Mouse (Mus musculus): ENCODE data around the gene Olfr1335. TPM values are rescaled to one million over a fixed set of nuclear protein-coding genes. Genes with fewer than 3 reads are reported as not detected.

The Olfr1335 gene
- not detected for polyA plus RNA-seq (2015; fragmentation: Illumina TruSeq; extraction: RNeasy Lipid Tissue Mini Kit (QIAGEN cat#74804); ENCODE audit: low read depth, low replicate concordance)

DNA sequence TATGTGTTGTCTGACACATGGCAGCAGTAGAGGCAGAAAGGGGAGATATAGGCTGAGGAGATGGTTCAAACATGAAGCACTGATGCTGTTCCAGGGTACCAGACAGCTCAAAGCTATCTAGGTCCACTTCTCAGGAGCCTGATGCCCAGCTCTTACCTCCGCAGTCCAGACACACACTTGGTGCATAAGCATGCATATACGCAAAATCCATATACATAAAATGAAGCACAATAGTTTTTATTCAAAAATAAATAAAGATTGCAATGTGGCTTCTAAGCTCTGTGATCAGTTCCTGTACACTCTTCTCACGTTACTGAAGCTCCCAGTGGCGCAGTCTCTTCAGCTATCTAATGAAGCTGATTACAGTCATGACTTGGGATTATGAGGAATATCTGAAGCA lies at the start of gene Olfr1335:
Gene Olfr1335 (minus strand): TSS at position 101 of the 400 bp plus-strand sequence.

DNA sequence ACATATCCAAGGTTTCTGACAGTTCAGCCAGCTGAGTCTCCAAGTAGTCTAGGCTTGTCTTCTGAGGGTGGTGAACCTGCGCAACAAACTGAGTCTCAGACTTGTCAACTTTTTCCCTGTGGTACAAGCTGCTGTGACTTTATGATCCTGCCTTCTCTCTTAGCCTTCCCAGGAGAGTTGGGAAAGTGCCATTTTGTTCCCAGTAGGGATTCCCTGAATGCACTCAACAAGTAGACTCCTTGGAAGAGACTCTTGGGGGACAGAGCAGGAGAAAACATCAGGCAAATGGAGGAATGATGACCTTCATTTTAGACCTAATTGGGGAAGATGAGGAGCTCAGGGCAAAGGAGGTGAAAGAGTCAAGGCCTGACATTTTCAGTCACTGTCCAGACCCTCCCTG lies 26.4 kb upstream of the Olfr1335 start, which contains the start of gene Olfr1333:
Gene Olfr1333 (minus strand): TSS at position 101 of the 400 bp plus-strand sequence.

DNA sequence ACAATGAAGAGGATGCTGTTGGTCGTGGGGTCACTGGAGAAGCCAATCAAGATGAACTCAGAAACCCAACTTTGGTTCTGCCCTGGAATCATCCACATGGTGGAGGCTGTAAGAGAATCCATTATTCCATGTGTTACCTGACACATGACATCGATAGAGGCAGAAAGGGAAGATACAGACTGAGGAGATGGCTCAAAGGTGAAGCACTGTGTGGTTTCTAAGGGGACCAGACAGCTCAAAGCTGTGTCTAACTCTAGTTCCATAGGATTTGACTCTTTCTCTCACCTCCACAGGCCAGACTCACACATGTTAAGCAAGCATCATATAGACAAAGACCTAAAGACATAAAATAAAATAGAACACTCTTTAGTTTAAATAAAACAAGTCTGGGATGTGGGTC lies 27.3 kb downstream of the Olfr1335 start, which contains the start of gene Olfr1337:
Gene Olfr1337 (minus strand): TSS at position 101 of the 400 bp plus-strand sequence.

Other genes starting within 250 kb of the Olfr1335 start
- 0.67 TPM for gene Cfap57, start 189.2 kb downstream of the Olfr1335 start, polyA plus RNA-seq (2015; fragmentation: Illumina TruSeq; extraction: RNeasy Lipid Tissue Mini Kit (QIAGEN cat#74804); ENCODE audit: low read depth, low replicate concordance)
- 60.0 TPM for gene Ebna1bp2, start 189.1 kb downstream of the Olfr1335 start, polyA plus RNA-seq (2015; fragmentation: Illumina TruSeq; extraction: RNeasy Lipid Tissue Mini Kit (QIAGEN cat#74804); ENCODE audit: low read depth, low replicate concordance)
- not detected for gene Olfr62, start 151.0 kb downstream of the Olfr1335 start, polyA plus RNA-seq (2015; fragmentation: Illumina TruSeq; extraction: RNeasy Lipid Tissue Mini Kit (QIAGEN cat#74804); ENCODE audit: low read depth, low replicate concordance)
- not detected for gene Olfr1342, start 117.2 kb downstream of the Olfr1335 start, polyA plus RNA-seq (2015; fragmentation: Illumina TruSeq; extraction: RNeasy Lipid Tissue Mini Kit (QIAGEN cat#74804); ENCODE audit: low read depth, low replicate concordance)
- gene Olfr1341, start 106.4 kb downstream of the Olfr1335 start, polyA plus RNA-seq (2015; fragmentation: Illumina TruSeq; extraction: RNeasy Lipid Tissue Mini Kit (QIAGEN cat#74804); ENCODE audit: low read depth, low replicate concordance) = not detected
- gene Olfr1340, start 89.8 kb downstream of the Olfr1335 start, polyA plus RNA-seq (2015; fragmentation: Illumina TruSeq; extraction: RNeasy Lipid Tissue Mini Kit (QIAGEN cat#74804); ENCODE audit: low read depth, low replicate concordance) = not detected
- gene Olfr1339, start 77.8 kb downstream of the Olfr1335 start, polyA plus RNA-seq (2015; fragmentation: Illumina TruSeq; extraction: RNeasy Lipid Tissue Mini Kit (QIAGEN cat#74804); ENCODE audit: low read depth, low replicate concordance) = not detected
- not detected for gene Olfr1338, start 51.2 kb downstream of the Olfr1335 start, polyA plus RNA-seq (2015; fragmentation: Illumina TruSeq; extraction: RNeasy Lipid Tissue Mini Kit (QIAGEN cat#74804); ENCODE audit: low read depth, low replicate concordance)
- not detected for gene Olfr1337, start 27.4 kb downstream of the Olfr1335 start, polyA plus RNA-seq (2015; fragmentation: Illumina TruSeq; extraction: RNeasy Lipid Tissue Mini Kit (QIAGEN cat#74804); ENCODE audit: low read depth, low replicate concordance)
- not detected for gene Olfr1333, start 26.3 kb upstream of the Olfr1335 start, polyA plus RNA-seq (2015; fragmentation: Illumina TruSeq; extraction: RNeasy Lipid Tissue Mini Kit (QIAGEN cat#74804); ENCODE audit: low read depth, low replicate concordance)
- gene Olfr1331, start 54.7 kb upstream of the Olfr1335 start, polyA plus RNA-seq (2015; fragmentation: Illumina TruSeq; extraction: RNeasy Lipid Tissue Mini Kit (QIAGEN cat#74804); ENCODE audit: low read depth, low replicate concordance) = not detected
- gene Olfr1330, start 78.7 kb upstream of the Olfr1335 start, polyA plus RNA-seq (2015; fragmentation: Illumina TruSeq; extraction: RNeasy Lipid Tissue Mini Kit (QIAGEN cat#74804); ENCODE audit: low read depth, low replicate concordance) = not detected
- not detected for gene Olfr1329, start 107.5 kb upstream of the Olfr1335 start, polyA plus RNA-seq (2015; fragmentation: Illumina TruSeq; extraction: RNeasy Lipid Tissue Mini Kit (QIAGEN cat#74804); ENCODE audit: low read depth, low replicate concordance)
- not detected for gene Olfr1328, start 128.7 kb upstream of the Olfr1335 start, polyA plus RNA-seq (2015; fragmentation: Illumina TruSeq; extraction: RNeasy Lipid Tissue Mini Kit (QIAGEN cat#74804); ENCODE audit: low read depth, low replicate concordance)
- not detected for gene Lao1, start 151.6 kb upstream of the Olfr1335 start, polyA plus RNA-seq (2015; fragmentation: Illumina TruSeq; extraction: RNeasy Lipid Tissue Mini Kit (QIAGEN cat#74804); ENCODE audit: low read depth, low replicate concordance)

Measured in brain, adult 10 weeks (tissue).